Mouse (Mus musculus) urinary bladder, adult 2 months (tissue): Measurements from ENCODE around the gene Atp5j2. TPM values are rescaled to one million over a fixed set of nuclear protein-coding genes. Genes with fewer than 3 reads are reported as not detected.

Experiments
- DNase-seq: peaks from one replicate; pipeline ENCODE4 v3.0.0; 2022; ENCODE audit warnings: low spot score
- polyA plus RNA-seq: library from polyadenylated mRNA; depleted of rRNA; stranded (reverse); fragments of >200 nt; gene quantifications from 2 replicates; pipeline ENCODE4 v1.2.3, GENCODE M21; 2012

The Atp5j2 gene
- polyA plus RNA-seq, 1 experiment = 278 TPM

DNA sequence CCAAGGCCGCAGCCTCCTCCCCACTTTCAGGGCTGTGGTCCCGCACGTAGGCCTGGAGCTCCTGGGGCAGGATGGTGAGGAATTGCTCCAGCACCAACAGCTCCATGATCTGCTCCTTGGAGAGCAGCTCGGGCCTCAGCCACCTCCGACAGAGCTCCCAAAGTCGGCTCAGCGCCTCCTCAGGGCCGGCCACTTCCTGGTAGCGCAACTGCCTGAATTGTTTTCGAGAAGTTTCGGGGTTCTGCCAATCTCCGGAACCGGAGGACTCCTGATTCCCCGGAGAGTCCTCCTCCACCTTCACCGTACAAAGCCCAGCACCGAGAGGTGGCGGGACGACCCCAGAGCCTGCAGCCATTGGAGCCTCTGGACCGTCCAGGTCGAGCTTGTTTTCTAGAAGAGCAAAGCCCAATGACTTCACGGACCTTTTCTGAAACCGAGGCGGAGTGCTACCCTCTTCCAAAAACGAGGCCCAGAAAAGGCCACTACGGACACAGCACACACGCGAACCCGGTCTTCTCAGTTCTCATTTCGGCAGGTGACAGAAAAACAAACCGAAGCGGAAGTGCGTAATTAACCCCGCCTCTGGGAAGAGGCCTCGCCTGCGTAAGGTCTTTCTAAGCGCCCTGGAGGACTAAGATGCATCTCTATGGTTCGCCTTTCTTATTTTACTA is 9.6 kb upstream of the Atp5j2 start, which contains the start of gene Zkscan14:
TSS of gene Zkscan14 (minus strand) at position 548 of the 671 bp plus-strand sequence.
- peak; percentile 47 for DNase-seq

DNA sequence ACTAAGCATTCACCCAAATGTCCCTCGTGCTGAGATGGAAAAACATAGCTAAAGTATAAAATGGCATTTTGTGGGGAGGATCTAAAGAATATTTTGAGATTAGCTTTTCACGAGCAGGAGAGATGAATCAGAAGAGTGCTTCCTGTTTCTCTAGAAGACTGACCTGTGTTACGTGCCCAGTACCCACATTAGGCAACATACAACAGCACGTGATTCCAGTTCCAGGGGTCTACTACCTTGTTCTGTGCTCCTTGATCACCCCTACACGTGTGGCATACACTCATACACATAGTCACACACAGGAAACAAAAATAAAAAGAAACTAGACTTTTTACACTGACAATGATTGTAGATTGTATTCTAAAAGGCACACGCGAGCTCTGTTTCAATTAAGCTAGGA is 8.5 kb upstream of the Atp5j2 start:
- no peak for DNase-seq

DNA sequence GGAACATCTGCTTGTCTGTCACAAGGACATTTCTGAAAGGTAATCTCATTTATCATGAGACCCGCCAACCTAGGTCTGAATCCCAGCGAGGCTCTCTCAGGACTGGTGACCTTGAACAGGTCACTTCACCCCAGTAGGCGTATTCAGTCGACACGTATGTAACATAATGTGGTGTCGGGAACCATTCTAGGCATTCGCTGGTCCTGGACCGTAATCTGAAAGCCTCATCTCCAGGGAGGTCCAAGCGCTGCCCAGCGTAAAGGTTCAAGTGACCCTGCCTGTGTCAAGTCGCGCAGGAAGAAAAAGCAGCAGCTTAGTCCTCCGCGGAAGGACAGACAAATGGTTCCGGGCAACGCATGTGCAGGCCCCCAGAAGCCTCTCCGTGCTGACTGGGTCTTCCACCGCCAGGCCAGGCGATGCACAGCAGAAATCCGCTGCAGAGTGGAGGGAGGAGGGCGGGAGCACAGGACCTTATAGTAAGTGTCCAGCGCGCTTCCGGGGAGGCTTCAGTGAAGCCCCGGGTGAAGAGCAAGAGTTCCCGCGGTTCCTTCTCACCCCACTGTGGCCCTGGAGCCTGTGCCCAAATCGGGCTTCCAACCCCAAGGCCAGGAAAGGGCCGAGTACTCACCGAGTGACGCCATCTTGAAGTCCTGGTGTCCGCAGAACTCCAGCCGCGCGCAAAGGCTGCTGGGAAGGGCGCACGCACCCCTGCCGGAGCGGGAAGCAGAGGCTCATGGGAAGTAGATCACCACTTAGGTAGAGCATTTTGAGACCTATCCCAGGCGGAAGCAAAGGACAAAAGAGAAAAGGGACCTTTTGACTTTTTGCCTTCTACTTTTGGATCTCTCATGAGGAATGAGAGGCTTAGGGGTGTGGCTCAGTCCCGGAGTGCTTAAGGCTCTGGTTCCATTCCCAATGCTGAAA is 725 bp downstream of the Atp5j2 start:
- peak; percentile 80 for DNase-seq

DNA sequence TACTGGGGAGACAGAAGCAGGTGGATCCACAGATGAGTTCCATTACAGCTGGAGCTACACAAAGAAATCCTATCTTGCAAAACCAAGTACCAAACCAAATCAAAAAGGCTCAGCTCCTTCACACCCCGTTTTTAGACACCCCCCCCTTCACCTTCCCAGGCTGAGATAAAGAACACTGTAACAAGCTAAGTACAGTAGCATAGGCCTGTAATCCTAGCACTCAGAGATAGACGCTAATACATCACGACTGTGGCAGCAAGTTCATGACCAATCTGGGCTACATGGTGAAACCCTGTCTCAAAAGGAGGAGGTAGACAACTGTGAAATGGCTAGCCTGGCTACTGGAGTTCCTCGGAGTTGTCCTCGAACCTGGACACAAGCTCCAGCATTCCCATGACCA is 1.5 kb downstream of the Atp5j2 start:
- no peak for DNase-seq

DNA sequence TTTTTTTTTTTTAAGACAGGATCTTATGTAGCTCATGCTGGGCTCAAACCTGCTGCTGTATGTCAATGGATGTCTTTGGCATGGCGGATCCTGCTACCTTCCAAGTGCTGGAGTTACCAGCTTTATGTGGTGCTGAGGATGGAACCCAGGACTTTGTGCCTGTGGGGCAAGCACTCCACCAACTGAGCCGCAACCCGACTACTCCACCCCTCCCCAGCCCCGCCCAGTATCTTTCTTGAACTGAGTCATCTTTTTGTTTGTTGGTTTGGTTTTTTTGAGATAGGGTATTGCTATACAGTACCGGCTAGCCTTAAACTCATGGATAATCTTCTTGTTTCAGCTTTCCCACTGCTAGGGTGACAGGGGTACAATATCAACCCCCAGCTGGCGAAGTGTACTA is 2.4 kb downstream of the Atp5j2 start:
- DNase-seq = no peak

DNA sequence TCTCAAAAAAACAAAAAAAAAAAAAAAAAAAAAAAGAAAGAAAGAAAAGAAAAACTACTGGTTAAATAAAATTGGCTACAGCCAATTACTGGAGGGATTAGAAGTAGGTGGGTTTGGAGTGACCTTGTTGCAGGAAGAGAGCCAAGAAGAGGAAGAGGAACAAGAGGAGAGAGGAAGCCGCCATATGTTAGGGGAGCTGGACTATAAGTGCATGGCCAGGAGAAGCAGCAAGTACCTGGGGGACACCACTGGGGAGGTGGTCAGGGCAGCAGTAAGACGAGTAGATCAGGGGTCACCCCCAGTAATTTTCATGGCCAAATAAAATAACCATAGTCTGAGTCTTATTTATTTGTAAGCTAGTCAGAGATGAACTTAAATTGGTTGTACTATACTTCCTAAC is 6.6 kb downstream of the Atp5j2 start:
- no peak for DNase-seq

DNA sequence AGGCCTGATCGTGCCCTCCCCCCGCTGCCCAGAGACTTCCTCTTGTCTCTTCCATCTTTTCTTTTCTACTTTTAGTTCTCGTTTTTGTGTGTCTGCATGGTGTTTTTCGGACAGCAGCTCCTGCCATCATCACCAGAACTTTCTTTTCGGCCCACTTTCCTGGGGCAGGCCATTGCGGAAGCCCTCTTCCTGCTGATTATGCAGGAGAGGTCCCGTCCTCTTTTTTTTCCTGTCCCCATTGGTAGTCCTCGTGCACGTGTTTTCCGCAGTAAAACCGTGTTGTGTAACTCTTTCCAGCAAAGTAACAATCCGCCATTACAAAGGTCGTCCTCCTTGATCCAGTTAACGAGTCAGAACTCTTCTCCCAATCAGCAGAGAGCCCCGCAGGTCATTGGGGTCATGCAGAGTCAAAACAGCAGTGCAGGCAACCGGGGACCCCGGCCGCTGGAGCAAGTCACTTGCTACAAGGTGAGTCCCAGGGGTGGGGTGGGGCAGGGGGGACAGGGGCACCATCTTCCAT is 13.3 kb downstream of the Atp5j2 start:
- DNase-seq = no peak

DNA sequence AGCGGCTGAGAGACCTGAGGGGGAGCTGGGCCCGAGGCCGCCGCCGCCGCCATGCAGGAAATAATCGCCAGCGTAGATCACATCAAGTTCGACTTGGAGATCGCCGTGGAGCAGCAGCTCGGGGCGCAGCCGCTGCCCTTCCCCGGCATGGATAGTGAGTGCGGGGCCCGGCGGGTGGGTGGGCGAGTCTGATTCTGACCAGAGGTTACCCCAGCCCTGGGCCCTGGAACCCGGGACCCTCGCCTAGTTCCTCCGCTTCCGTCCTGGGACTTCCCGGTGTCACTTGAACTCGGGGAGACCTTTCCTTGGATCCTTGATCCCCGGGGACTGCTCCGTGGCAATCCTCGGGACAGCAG is 24.6 kb downstream of the Atp5j2 start:
- no peak for DNase-seq

DNA sequence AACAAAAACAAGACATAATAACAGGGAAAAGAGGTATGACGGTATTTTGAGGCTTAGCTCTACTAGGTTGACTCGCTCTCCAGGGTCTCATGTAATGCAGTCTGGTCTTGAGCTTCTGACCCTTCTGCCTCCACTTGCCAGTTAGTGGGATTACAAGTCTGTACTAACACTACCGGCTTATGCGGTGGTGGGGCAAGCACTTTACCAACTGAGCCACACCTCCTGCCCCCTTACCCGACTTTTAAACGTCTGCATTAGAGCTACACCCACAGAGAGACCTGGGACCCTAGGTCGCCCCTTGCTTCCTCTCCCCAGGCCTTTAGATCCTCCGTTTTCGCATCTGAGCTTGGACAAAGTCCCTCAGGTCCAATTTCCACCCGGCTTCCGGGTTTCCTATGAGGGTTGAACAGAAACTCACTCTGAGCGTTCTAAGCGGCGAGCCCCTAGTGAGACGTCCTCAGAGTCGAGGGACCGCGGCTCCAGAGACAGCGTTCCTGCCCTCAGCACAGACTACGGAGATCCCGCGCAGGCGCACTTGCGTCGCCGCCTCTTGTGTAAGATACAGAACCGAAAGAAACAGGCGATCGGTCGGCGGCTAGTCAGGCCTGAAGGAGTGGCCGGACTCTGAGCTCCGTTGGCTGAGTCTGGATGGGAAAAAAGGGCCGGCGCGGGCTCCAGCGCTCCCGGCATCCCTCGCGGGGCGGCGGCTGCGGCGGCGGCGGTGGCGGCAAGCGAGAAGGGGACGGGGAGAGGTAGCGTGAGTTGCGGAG is 25.1 kb downstream of the Atp5j2 start, which contains the start of the genes Ptcd1 and Cpsf4:
TSS of gene Ptcd1 (minus strand) at position 573 of the 770 bp plus-strand sequence.
TSS of gene Cpsf4 (plus strand) at position 678 of the 770 bp plus-strand sequence.
- DNase-seq = peak; percentile 94

DNA sequence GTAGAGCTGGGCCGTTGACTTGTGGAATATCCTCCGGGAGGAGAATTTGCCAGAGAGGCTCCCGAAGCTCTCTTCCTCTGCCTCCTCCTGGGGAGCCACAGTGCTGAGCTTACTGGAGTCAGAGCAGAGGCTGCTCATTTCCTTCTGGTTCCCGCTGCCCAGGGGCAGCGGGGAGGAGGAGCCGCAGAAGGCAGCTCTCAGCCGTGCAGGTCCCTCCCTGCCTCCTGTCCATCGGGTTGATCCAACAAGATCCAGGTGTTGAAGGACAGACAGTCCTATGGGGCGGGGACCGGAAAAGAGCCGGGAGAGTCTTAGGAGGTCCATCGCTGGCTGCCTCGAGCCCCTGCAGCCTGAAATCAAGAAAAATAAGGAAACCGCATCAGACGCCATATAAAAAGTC is 26.7 kb downstream of the Atp5j2 start:
- no peak for DNase-seq

DNA sequence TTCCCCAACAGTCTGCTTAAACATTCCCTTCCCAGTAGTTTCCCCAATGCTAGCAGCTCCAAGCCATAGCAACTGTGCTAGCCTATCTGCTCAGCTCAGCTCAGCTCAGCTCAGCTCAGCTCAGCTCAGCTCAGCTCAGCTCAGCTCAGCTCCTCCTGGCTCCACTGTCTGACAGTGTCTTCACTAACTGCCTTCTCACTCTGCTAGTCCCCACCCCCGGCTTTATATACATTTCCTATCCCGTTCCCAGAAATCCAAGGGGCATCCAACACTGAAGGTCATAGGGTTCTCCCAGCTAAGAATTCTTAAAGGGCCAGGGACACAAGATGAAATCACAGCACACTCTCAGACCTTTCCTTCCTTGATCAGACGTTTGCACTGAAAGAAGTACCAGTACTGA is 27.2 kb downstream of the Atp5j2 start:
- no peak for DNase-seq

DNA sequence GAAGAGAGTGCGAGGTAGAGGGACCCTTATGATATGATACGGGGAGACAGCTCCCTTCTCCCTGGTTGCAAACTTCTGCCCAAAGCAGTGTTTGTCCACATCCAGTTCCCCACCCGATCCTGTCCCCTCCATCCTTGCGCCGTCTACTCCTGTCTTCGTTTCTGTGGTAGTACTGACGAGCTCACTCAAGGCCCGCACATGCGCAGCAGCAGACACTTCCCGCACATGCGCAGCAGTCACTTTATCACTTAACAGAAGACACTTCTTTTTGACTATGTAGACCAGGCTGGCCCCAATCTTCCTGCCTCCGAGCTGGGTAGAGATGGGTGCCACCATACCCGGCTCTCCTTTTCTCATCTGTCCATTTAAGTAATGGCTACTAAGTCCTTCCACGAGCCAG is 30.5 kb downstream of the Atp5j2 start:
- no peak for DNase-seq

DNA sequence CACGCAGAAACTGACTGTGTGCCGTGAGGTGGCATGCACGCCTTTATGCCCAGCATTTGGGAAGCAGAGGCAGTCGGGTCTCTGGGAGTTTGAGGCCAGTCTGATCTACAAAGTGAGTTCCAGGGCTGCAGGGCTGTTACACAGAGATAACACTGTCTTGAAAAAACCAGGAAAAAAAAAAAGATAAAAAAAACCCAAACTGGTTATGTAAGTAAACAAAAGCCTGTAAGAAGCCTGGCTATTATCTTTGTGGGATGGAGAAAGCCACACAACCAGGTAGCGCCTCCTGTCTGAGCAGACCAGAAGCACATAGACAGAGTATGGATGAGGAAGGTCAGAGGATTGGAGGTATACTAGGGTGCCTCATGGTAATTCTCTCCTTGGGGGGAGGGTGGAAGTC is 39.2 kb downstream of the Atp5j2 start:
- no peak for DNase-seq

DNA sequence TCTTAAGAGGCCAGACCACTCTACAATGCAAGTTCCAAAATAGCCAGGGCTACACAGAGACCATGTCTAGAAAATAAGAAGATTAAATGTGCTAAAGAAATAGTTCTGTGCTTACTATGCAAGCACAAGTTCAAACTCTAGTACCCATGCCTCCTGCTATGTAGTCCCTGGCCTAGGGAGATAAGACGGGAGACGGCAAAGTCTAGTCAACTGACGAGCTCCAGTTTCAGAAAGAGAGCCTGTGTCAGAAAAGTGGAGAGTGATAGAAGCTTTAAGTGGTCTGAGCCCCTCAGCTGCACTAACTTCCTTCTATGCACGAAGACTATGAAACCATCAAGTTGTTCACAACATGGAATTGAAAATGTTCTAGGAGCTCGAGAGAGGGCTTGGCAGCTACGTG is 42.6 kb downstream of the Atp5j2 start:
- no peak for DNase-seq

DNA sequence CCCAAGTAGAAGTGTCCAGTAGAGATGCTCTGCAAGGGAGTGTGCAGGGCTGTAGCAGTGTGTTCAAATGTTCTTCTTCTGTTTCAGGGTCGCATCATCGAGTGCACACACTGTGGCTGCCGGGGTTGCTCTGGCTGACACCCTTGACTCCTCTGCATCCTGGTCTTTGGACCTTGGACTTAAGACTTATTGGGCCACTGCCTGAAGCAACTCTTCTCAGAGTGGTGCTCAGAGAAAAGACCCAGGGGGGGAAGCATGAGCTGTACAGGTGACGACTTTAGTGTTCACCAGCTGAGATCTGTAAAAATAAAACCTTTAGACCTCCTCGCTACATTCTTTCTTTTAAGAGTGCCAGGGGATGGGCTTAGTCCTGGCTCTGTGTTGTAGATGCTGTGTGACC is 44.1 kb downstream of the Atp5j2 start:
- no peak for DNase-seq

DNA sequence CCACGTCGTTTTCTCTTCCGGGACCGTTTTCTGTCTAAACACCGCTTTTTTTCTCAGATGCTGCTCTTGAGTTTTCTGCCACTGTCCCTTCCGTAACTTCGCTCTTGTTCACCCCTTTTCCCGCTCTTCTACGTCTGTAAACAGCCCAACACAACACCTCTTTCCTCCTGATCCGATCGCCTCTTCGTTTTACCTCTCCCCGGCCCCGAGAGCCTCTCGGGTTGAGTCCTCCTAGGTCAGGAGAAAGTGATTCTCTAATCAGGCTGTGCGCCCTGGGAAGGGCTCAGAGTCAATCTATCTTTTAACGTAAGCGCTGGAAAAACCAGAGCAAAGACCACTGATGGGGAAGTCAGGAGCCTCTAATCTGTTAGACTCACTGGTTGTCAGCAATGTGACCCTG is 51.3 kb downstream of the Atp5j2 start:
- no peak for DNase-seq

DNA sequence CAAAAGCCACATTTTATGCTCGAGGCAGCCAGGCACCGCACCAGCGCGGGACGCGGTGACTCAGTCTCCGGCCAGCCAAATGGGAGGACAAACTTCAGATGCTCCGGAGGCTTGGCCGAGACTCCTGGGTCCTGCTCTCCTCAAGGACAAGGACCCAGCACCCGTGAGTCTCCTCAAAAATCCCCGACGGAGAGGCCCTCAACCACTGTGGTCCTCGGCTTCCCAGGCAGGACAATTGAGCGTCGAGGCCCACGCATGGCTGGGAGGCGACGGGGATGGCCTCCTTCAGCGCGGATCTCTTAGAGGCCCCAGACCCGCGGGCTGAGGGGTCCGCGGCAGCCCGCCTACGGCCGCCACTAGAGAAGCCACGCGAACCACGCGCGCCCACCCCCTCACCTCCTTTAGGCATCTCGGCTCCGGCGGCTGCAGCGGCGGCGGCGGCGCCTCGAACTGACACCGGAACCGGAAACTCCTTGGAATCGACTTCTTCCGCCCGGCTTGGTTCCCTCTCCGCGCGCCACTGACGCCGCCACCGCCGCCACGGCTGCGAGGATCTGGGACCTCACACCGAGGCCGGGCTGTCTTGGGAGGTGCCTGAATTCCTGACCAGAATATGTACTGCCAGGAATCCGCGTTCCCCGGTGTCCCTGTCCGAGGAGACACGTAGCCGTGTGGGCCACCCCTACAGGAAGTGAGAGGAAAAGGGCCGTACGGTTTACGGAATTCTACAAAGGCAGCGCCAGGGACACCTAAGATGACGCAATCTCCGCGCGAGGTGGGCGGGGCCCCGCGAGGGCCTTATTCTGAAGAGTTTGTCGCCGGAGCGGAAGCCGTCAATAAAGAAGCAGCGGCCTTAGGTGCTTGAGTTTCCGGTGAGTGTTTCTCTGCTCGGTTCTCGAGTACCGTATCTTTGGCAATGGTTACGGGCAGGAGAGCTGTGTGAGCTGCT is 52.0 kb downstream of the Atp5j2 start, which contains the start of the genes Pdap1 and Bud31:
TSS of gene Pdap1 (minus strand) at position 668 of the 949 bp plus-strand sequence.
TSS of gene Bud31 (plus strand) at position 792 of the 949 bp plus-strand sequence.
- peak; percentile 96 for DNase-seq

DNA sequence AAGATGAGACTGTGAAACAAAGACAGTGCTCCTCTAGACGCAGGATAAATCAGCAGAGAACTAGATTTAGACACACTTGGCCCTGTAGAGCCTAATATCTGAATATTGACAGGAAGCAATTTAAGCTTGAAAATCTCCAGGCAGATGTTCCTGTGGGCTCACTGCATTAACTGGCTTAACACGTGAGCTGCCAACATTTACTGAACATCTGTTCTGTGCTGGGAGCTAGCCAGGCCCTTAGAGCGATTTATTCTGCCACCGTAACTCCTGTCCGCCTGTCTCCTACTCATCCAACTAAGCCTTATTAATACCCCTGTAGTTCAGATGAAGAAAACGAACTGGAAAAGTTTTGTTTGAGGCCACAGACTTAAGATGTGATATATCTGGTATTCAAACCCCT is 53.0 kb downstream of the Atp5j2 start:
- DNase-seq = no peak
